Mouse (Mus musculus): Measurements from ENCODE around the gene Psmd4. TPM values are rescaled to one million over a fixed set of nuclear protein-coding genes. Genes with fewer than 3 reads are reported as not detected.
A peak's percentile ranks its signal among the peaks of the same experiment; 100 is the strongest.

The Psmd4 gene
- 457 TPM in 1 of 2 replicates, not detected in the other for polyA plus RNA-seq (2012; ENCODE audit: insufficient read depth, insufficient read length, low replicate concordance, missing spikeins)

- H3K27ac ChIP-seq (ENCODE audit: insufficient read depth, low read depth, low read length), result peak within 1 kb of the TSS; percentile 82
- H3K4me1 ChIP-seq (ENCODE audit: control insufficient read depth, insufficient read depth, low read length), result no peaks in the 10 kb centered on the region
- TF ChIP-seq CTCF (IDR thresholded peaks at IDR 0.05; ENCODE audit: insufficient read depth, low read depth, low read length) (no peak), POLR2A (IDR thresholded peaks at IDR 0.05; ENCODE audit: insufficient read depth, low read depth, low read length) (peak; percentile 93)
- peak within 1 kb of the TSS; percentile 97 for H3K4me3 ChIP-seq (ENCODE audit: insufficient read depth, low read depth, low read length)
- under 1% methylated on average over 32 of the region's 36 CpGs for WGBS
Measured at GRCm38 (mm10) chr3:95042166-95042837, at the start of gene Psmd4. Gene Psmd4 (minus strand): TSS chr3:95042614.

DNA sequence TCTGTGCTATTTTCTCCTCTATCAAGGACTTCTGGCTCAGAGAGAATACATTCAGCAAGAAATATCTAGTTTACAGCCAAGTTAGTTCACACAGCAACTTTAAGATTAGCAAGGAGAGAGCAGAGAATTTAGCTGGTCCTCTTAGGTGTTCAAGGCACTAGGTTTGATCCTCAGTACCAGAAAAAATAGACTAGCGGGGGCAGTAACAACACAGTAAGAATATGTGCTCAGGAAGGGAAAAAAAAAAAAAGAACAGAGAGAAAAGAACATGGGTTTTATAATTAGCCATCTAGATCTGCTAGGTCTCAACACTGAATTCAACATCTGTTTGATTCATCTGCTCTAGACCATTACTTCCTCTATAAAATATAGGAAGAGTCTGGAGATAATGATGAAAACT is 45.7 kb upstream of the Psmd4 start:
- Histone ChIP-seq H3K27ac (ENCODE audit: insufficient read depth, low read depth, low read length) (no peak overlapping the region), H3K4me3 (ENCODE audit: insufficient read depth, low read depth, low read length) (no peak overlapping the region), H3K4me1 (ENCODE audit: control insufficient read depth, insufficient read depth, low read length) (peaks cover 2% of the 10 kb centered on the region; the same call in 1 of the 2 replicates)
- TF ChIP-seq CTCF (IDR thresholded peaks at IDR 0.05; ENCODE audit: insufficient read depth, low read depth, low read length) (no peak), POLR2A (IDR thresholded peaks at IDR 0.05; ENCODE audit: insufficient read depth, low read depth, low read length) (no peak)
- WGBS, result 69% methylated on average over 1 of the region's 1 CpGs

GRCm38 (mm10) chr3:95071606-95072005 is 29.2 kb upstream of the Psmd4 start:
- WGBS, result 91% methylated on average over 2 of the region's 2 CpGs
- Histone ChIP-seq H3K4me1 (ENCODE audit: control insufficient read depth, insufficient read depth, low read length) (no peaks in the 10 kb centered on the region), H3K4me3 (ENCODE audit: insufficient read depth, low read depth, low read length) (no peak overlapping the region), H3K27ac (ENCODE audit: insufficient read depth, low read depth, low read length) (no peak overlapping the region)
- TF ChIP-seq POLR2A (IDR thresholded peaks at IDR 0.05; ENCODE audit: insufficient read depth, low read depth, low read length) (no peak), CTCF (IDR thresholded peaks at IDR 0.05; ENCODE audit: insufficient read depth, low read depth, low read length) (no peak)

DNA sequence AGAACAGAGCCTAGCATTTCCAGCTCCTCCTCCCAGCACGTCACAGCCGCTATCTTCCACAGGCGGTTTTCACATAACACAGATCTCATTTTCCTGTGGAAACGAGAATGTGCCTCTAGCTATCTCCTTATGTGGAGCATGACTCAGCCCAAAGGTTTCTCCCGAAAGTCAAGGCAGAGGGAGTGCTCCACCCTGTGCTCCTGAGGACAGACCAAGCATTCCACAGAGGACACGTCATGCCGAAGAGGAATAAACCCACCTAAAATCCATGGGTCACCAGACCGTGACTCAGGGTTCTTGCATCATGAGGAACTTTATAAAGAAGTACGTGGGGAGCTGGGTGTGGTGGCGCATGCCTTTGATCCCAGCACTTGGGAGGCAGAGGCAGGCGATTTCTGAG is 24.2 kb upstream of the Psmd4 start:
- no peak for TF ChIP-seq POLR2A (IDR thresholded peaks at IDR 0.05; ENCODE audit: insufficient read depth, low read depth, low read length)
- no peak for TF ChIP-seq CTCF (IDR thresholded peaks at IDR 0.05; ENCODE audit: insufficient read depth, low read depth, low read length)
- H3K4me3 ChIP-seq (ENCODE audit: insufficient read depth, low read depth, low read length), result no peak overlapping the region
- WGBS, result 71% methylated on average over 11 of the region's 11 CpGs
- no peak overlapping the region for H3K27ac ChIP-seq (ENCODE audit: insufficient read depth, low read depth, low read length)
- no peaks in the 10 kb centered on the region for H3K4me1 ChIP-seq (ENCODE audit: control insufficient read depth, insufficient read depth, low read length)

GRCm38 (mm10) chr3:95066095-95066494 is 23.7 kb upstream of the Psmd4 start:
- TF ChIP-seq POLR2A (IDR thresholded peaks at IDR 0.05; ENCODE audit: insufficient read depth, low read depth, low read length), result no peak
- TF ChIP-seq CTCF (IDR thresholded peaks at IDR 0.05; ENCODE audit: insufficient read depth, low read depth, low read length), result no peak
- no peak overlapping the region for H3K27ac ChIP-seq (ENCODE audit: insufficient read depth, low read depth, low read length)
- no peak overlapping the region for H3K4me3 ChIP-seq (ENCODE audit: insufficient read depth, low read depth, low read length)
- no peaks in the 10 kb centered on the region for H3K4me1 ChIP-seq (ENCODE audit: control insufficient read depth, insufficient read depth, low read length)
- WGBS, result 85% methylated on average over 6 of the region's 6 CpGs

DNA sequence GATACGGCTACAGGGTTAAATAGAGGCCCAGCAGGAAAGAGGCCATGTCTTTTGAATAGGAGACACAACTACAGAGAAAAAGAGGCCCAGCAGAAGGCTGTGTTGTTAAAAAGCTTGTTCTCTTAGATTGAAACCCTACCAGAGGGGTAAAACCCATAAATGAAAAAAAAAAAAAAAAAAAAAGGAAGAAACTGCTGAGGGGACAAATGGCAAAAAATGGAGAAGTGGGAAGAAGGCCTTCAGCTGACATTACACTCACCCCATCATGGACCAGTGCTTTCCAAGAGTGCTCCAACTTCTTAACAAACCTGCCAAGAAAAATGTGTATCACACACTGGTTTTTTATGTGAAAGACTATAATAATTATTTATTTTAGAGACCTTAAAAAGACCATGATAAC is 23.1 kb upstream of the Psmd4 start:
- WGBS, result 80% methylated on average over 1 of the region's 1 CpGs
- TF ChIP-seq POLR2A (IDR thresholded peaks at IDR 0.05; ENCODE audit: insufficient read depth, low read depth, low read length) (no peak), CTCF (IDR thresholded peaks at IDR 0.05; ENCODE audit: insufficient read depth, low read depth, low read length) (no peak)

GRCm38 (mm10) chr3:95063741-95064140 is 21.3 kb upstream of the Psmd4 start:
- WGBS, result 94% methylated on average over 4 of the region's 4 CpGs
- H3K27ac ChIP-seq (ENCODE audit: insufficient read depth, low read depth, low read length), result no peak overlapping the region
- TF ChIP-seq CTCF (IDR thresholded peaks at IDR 0.05; ENCODE audit: insufficient read depth, low read depth, low read length), result no peak
- TF ChIP-seq POLR2A (IDR thresholded peaks at IDR 0.05; ENCODE audit: insufficient read depth, low read depth, low read length), result no peak
- peaks cover 2% of the 10 kb centered on the region; the same call in 1 of the 2 replicates for H3K4me1 ChIP-seq (ENCODE audit: control insufficient read depth, insufficient read depth, low read length)
- H3K4me3 ChIP-seq (ENCODE audit: insufficient read depth, low read depth, low read length), result no peak overlapping the region

More for the DNA sequence above, 23.1 kb upstream of the Psmd4 start:
- no peaks in the 10 kb centered on the region for H3K4me1 ChIP-seq (ENCODE audit: control insufficient read depth, insufficient read depth, low read length)
- H3K27ac ChIP-seq (ENCODE audit: insufficient read depth, low read depth, low read length), result no peak overlapping the region
- no peak overlapping the region for H3K4me3 ChIP-seq (ENCODE audit: insufficient read depth, low read depth, low read length)

GRCm38 (mm10) chr3:95058078-95058477 is 15.7 kb upstream of the Psmd4 start:
- TF ChIP-seq POLR2A (IDR thresholded peaks at IDR 0.05; ENCODE audit: insufficient read depth, low read depth, low read length) (no peak), CTCF (IDR thresholded peaks at IDR 0.05; ENCODE audit: insufficient read depth, low read depth, low read length) (no peak)
- 42% methylated on average over 8 of the region's 8 CpGs for WGBS
- Histone ChIP-seq H3K27ac (ENCODE audit: insufficient read depth, low read depth, low read length) (peak overlapping the region; percentile 50), H3K4me3 (ENCODE audit: insufficient read depth, low read depth, low read length) (no peak overlapping the region), H3K4me1 (ENCODE audit: control insufficient read depth, insufficient read depth, low read length) (peaks cover 6% of the 10 kb centered on the region; the same call in 1 of the 2 replicates)

- Histone ChIP-seq H3K27ac (ENCODE audit: insufficient read depth, low read depth, low read length) (no peak overlapping the region), H3K4me3 (ENCODE audit: insufficient read depth, low read depth, low read length) (no peak overlapping the region), H3K4me1 (ENCODE audit: control insufficient read depth, insufficient read depth, low read length) (peaks cover 6% of the 10 kb centered on the region; the same call in 1 of the 2 replicates)
- WGBS, result 86% methylated on average over 7 of the region's 7 CpGs
- TF ChIP-seq CTCF (IDR thresholded peaks at IDR 0.05; ENCODE audit: insufficient read depth, low read depth, low read length), result no peak
- no peak for TF ChIP-seq POLR2A (IDR thresholded peaks at IDR 0.05; ENCODE audit: insufficient read depth, low read depth, low read length)
Measured at GRCm38 (mm10) chr3:95056275-95056674, 13.9 kb upstream of the Psmd4 start.
